Mouse (Mus musculus) myocyte (in vitro differentiated cells): ENCODE measurements at regions not wholly inside any gene's neighbourhood (a gene's known extent, or its start where the extent isn't known, plus 50 kb on each side); places are given as distances from the start of the nearest gene placed in this dataset.

Experiments used
- H3K27me3 ChIP-seq: one replicate; pipeline ENCODE4 v1.6.1; 2011; ENCODE audit not compliant: control insufficient read depth, insufficient read depth, insufficient read length
- H3K36me3 ChIP-seq: one replicate; pipeline ENCODE4 v1.6.1; 2011; ENCODE audit not compliant: control insufficient read depth, insufficient read depth
- H3K4me2 ChIP-seq: one replicate; pipeline ENCODE4 v1.6.1; 2011; ENCODE audit warnings: low read depth, control low read depth
- H3K4me3 ChIP-seq: one replicate; pipeline ENCODE4 v1.5.1; 2011; ENCODE audit warnings: mild to moderate bottlenecking, control low read depth, moderate library complexity
- H3K79me2 ChIP-seq: one replicate; pipeline ENCODE4 v1.6.1; 2011; ENCODE audit not compliant: control insufficient read depth, insufficient read depth
- H3ac ChIP-seq: one replicate; pipeline ENCODE4 v1.6.1; 2011; ENCODE audit not compliant: control insufficient read depth, insufficient read length
- CEBPB ChIP-seq: IDR thresholded peaks from 2 replicates; pipeline ENCODE4 v1.6.1; 2011; ENCODE audit warnings: mild to moderate bottlenecking, moderate library complexity; ENCODE audit not compliant: poor library complexity, insufficient read depth, severe bottlenecking
- E2F4 ChIP-seq: IDR thresholded peaks from one replicate; pipeline ENCODE4 v1.6.1; 2011; ENCODE audit warnings: mild to moderate bottlenecking, control low read depth, moderate library complexity; ENCODE audit not compliant: insufficient read depth
- MAX ChIP-seq: IDR thresholded peaks from one replicate; pipeline ENCODE4 v1.6.1; 2011; ENCODE audit warnings: low read depth, mild to moderate bottlenecking, control low read depth
- MYOD1 ChIP-seq, 3 experiments: IDR thresholded peaks; one replicate each; pipeline ENCODE4 v1.6.1; 2011; ENCODE audit warnings: control low read depth in 2 of 3, low read depth in 2 of 3, mild to moderate bottlenecking in 2 of 3, moderate library complexity in 1 of 3; ENCODE audit not compliant: insufficient read length in 2 of 3, control insufficient read depth in 1 of 3
- MYOG ChIP-seq, 3 experiments: IDR thresholded peaks; one replicate each; pipeline ENCODE4 v1.6.1; 2011; ENCODE audit warnings: control low read depth in 2 of 3, low read depth in 2 of 3, mild to moderate bottlenecking in 2 of 3; ENCODE audit not compliant: insufficient read length in 2 of 3, control insufficient read depth in 1 of 3, insufficient read depth in 1 of 3
- POLR2A ChIP-seq: IDR thresholded peaks from one replicate; pipeline ENCODE4 v1.6.1; 2011; ENCODE audit warnings: low read depth, mild to moderate bottlenecking, control low read depth, moderate library complexity; ENCODE audit not compliant: insufficient read length
- POLR2AphosphoS2 ChIP-seq: IDR thresholded peaks from one replicate; pipeline ENCODE4 v1.6.1; 2011; ENCODE audit warnings: low read depth, control low read depth; ENCODE audit not compliant: insufficient read length
- REST ChIP-seq: IDR thresholded peaks from one replicate; pipeline ENCODE4 v1.6.1; 2011; ENCODE audit warnings: mild to moderate bottlenecking, control low read depth, moderate library complexity; ENCODE audit not compliant: insufficient read depth, insufficient read length
- TCF12 ChIP-seq: IDR thresholded peaks from one replicate; pipeline ENCODE4 v1.6.1; 2011; ENCODE audit warnings: mild to moderate bottlenecking, control low read depth; ENCODE audit not compliant: poor library complexity, insufficient read depth, severe bottlenecking
- TCF3 ChIP-seq: IDR thresholded peaks from one replicate; pipeline ENCODE4 v1.6.1; 2011; ENCODE audit warnings: low read depth, control low read depth; ENCODE audit not compliant: insufficient read length

DNA sequence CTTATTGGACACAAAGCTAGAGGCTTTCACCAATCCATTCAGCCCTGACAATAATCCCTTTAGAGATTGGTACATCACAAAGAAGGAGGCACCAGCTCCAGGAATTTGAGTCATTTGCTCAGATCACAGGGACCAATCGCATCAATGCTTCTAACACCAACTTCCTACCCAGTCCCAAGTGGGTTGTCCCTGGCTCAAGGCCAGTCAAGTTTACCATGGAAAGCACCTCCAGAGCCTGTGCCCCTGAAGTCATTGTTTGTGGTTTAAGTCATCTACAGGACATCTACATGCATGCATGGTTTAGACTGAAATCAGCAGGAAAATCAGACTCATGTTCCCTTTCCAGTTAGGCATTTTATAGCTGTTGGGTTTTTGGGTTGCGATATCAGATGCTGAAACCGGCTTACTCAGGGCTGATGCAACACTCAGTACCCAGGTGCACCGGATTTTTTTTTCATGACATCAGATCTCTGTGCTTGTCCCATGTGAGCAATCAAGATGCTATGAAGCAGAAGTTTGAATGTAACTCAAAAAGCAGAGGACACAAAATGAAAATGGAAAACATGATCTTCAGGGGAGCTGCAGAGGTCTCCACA is 50.3 kb upstream of the Sh3bp4 start:
- Histone ChIP-seq H3K4me2 (peak overlapping the region; percentile 41), H3K79me2 (no peaks in the 10 kb centered on the region), H3K27me3 (no peaks in the 10 kb centered on the region), H3ac (no peak overlapping the region), H3K36me3 (no peaks in the 10 kb centered on the region), H3K4me3 (no peak overlapping the region)
- TF ChIP-seq MYOD1 (IDR thresholded peaks at IDR 0.05; ENCODE audit: control insufficient read depth in 1 of 3, insufficient read length in 2 of 3, low read depth in 2 of 3): peak in 2 of 3 experiments; percentile 7 to 11
- TF ChIP-seq E2F4: no peak
- no peak for TF ChIP-seq REST
- no peak for TF ChIP-seq MAX
- TF ChIP-seq POLR2AphosphoS2: no peak
- TF ChIP-seq MYOG (IDR thresholded peaks at IDR 0.05; ENCODE audit: control insufficient read depth in 1 of 3, insufficient read depth in 1 of 3, insufficient read length in 2 of 3, low read depth in 2 of 3): no peak
- peak; percentile 40 for TF ChIP-seq TCF12
- TF ChIP-seq POLR2A: no peak
- TF ChIP-seq TCF3: no peak
- peak; percentile 95 for TF ChIP-seq CEBPB
